Mouse (Mus musculus): Measurements from ENCODE around the gene Pde4b.

DNA sequence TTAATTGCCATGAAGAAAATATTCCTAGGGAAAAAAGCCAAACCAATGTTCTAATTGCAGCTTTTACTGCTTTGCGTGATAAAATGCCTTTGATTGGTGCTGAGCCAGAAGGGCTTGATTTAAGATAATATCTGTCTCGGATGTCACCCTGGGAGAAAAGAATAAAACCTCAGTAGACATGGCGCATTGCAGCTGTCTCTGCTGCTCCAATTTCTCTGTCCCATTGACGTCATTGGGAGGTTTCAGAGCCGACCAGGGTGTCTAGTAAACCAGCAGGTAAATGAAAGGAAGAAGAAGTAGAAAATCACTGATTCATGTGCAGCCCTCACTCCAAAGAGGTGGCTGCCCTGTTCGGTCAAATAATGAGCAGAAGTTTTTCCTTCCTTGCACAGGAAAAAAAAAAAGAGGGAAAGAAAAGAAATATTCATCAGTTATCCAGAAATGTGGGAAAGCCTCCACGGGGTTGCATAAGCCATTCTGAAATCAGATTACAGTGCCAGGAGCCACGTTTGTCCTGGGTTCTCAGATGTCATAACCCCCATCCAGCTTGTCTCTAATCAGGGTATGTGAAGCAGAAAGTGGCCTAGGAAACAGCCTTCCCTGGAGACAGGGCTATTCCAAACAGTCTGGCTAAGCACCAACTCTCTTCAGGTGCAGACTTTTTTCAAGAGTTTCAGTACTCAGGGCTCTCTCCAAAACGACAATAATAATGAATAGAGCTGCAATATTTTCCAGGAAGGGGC is 344.9 kb downstream of the Pde4b start:
- TF ChIP-seq GATA1 (IDR thresholded peaks at IDR 0.05; ENCODE audit: borderline replicate concordance, low read length) (no peak), POLR2AphosphoS5 (IDR thresholded peaks at IDR 0.05; ENCODE audit: insufficient replicate concordance, low read depth, low read length) (no peak), CTCF (IDR thresholded peaks at IDR 0.05; ENCODE audit: low read depth, low read length) (no peak)
